Mouse (Mus musculus) brain, adult 2 months (tissue): ENCODE results near the gene Ear2.
"Not testable (repeated sequence)": the region's sequence is repeated elsewhere in the genome, so short reads cannot be mapped to it uniquely, and the experiment has no call there.

ENCODE experiments used
- DNase-seq: peaks from one replicate; pipeline ENCODE4 v3.0.0; 2011; ENCODE audit warnings: low read depth, low spot score

Gene Ear2

GRCm38 (mm10) chr14:44102354-44102753, at the start of gene Ear2:
Ear2 (plus strand) TSS chr14:44102654.
- DNase-seq: not testable (repeated sequence)

- DNase-seq: not testable (repeated sequence)
These were observed 34.6 kb upstream of the Ear2 start for GRCm38 (mm10) chr14:44067879-44068278.

- DNase-seq: not testable (repeated sequence)
These were observed 31.9 kb upstream of the Ear2 start for GRCm38 (mm10) chr14:44070595-44070994.

- DNase-seq: not testable (repeated sequence)
These were observed 24.6 kb upstream of the Ear2 start for GRCm38 (mm10) chr14:44077785-44078341.

GRCm38 (mm10) chr14:44086588-44086987, 15.9 kb upstream of the Ear2 start:
- not testable (repeated sequence) for DNase-seq

- peak; percentile 2 for DNase-seq
These were observed 14.9 kb upstream of the Ear2 start for GRCm38 (mm10) chr14:44087535-44087934.

- not testable (repeated sequence) for DNase-seq
These were observed 10.9 kb upstream of the Ear2 start for GRCm38 (mm10) chr14:44091524-44091923.

- DNase-seq: not testable (repeated sequence)
These were observed 8.0 kb upstream of the Ear2 start for GRCm38 (mm10) chr14:44094445-44094844.

- not testable (repeated sequence) for DNase-seq
These were observed 2.4 kb upstream of the Ear2 start for GRCm38 (mm10) chr14:44100030-44100429.

GRCm38 (mm10) chr14:44110981-44111380, 8.5 kb downstream of the Ear2 start:
- no peak for DNase-seq

- not testable (repeated sequence) for DNase-seq
These were observed 21.1 kb downstream of the Ear2 start, which contains the start of gene Gm3327 for GRCm38 (mm10) chr14:44123551-44123950. Gm3327 (plus strand) TSS chr14:44123851.
